9 mouse cellular contexts compared by ENCODE assay signal in genomic region chr6:145860350-145860749, GRCm38 (mm10). TPM values are rescaled to one million over a fixed set of nuclear protein-coding genes. Genes with fewer than 3 reads are reported as not detected.
A peak's percentile ranks its signal among the peaks of the same experiment; 100 is the strongest.
DNase-seq lines count a peak whose midpoint lies in the region; ATAC-seq and TF ChIP-seq lines count a peak whose summit lies in the region.
"Had no signal": no experiment of that assay in that cellular context is flagged by ENCODE, and none has a peak within 500 bp of the region (broad histone marks: within the 10 kb centered on the region; RNA-seq: fewer than 3 reads in every experiment).

No protein-coding gene starts in this region.

- DNase-seq in kidney, postnatal 0 days (ENCODE audit: low spot score) = no peak
- peak; percentile 25 for DNase-seq in CD4-positive helper T cell, adult 2 months (ENCODE audit: low read depth, low spot score)
- DNase-seq in left cerebral cortex, adult 8-10 months (ENCODE audit: low spot score in 2 of 2) = no peak
- no peak for DNase-seq in left cerebral cortex, postnatal 25 days (ENCODE audit: low spot score in 2 of 2)
- DNase-seq: gastrocnemius, postnatal 14 days had no signal

- peaks cover 9% of the 10 kb centered on the region for H3K27me3 ChIP-seq in kidney, postnatal 0 days (ENCODE audit: insufficient read depth, low read length)
- peaks cover 54% of the 10 kb centered on the region for H3K27me3 ChIP-seq in kidney, embryonic 15.5 days
- H3K27me3 ChIP-seq in megakaryocyte, embryonic 14.5 days (replicated peaks) = peaks cover 29% of the 10 kb centered on the region

- no peak overlapping the region for H3K4me3 ChIP-seq in kidney, postnatal 0 days (replicated peaks; ENCODE audit: low read depth, low read length)
- no peak overlapping the region for H3K4me3 ChIP-seq in kidney, embryonic 15.5 days (replicated peaks)
- peak overlapping the region; percentile 24; the same call in 1 of the 2 replicates for H3K4me3 ChIP-seq in bone marrow macrophage, adult 2 months (ENCODE audit: insufficient read depth, low read length)
- H3K4me3 ChIP-seq in megakaryocyte, embryonic 14.5 days (replicated peaks) = peak overlapping the region; percentile 81
- H3K4me3 ChIP-seq: neural tube, embryonic 13.5 days had no signal

- intact Hi-C loops in left cerebral cortex, postnatal 25 days (cut with DNase I) = loop anchor here (10.0 kb wide), 1 partner anchor 714 kb away; the partner anchor contains the start of genes Fgfr1op2 and Ints13

- no peak overlapping the region for H3K27ac ChIP-seq in kidney, postnatal 0 days
- no peak overlapping the region for H3K27ac ChIP-seq in kidney, embryonic 15.5 days
- peak overlapping the region; percentile 61 for H3K27ac ChIP-seq in bone marrow macrophage, adult 2 months (ENCODE audit: insufficient read depth, low read depth, low read length)
- H3K27ac ChIP-seq: neural tube, embryonic 13.5 days had no signal

- peak; percentile 48 for TF ChIP-seq CTCF in kidney, postnatal 0 days (IDR thresholded peaks at IDR 0.05; ENCODE audit: low read depth)
- no peak for TF ChIP-seq CTCF in bone marrow macrophage, adult 2 months (IDR thresholded peaks at IDR 0.05; ENCODE audit: low read depth, low read length)

- H3K9ac ChIP-seq in kidney, postnatal 0 days (ENCODE audit: low read depth, low read length) = no peak overlapping the region
- no peak overlapping the region for H3K9ac ChIP-seq in kidney, embryonic 15.5 days
- H3K9ac ChIP-seq: neural tube, embryonic 13.5 days had no signal

- ATAC-seq in kidney, postnatal 0 days (replicated peaks; ENCODE audit: low FRiP score, low read depth) = no peak
- no peak for ATAC-seq in kidney, embryonic 15.5 days (replicated peaks; ENCODE audit: low FRiP score)

- no peak for TF ChIP-seq POLR2A in bone marrow macrophage, adult 2 months (IDR thresholded peaks at IDR 0.05; ENCODE audit: borderline replicate concordance, low read depth, low read length)

- peaks cover 15% of the 10 kb centered on the region for H3K4me1 ChIP-seq in kidney, postnatal 0 days (replicated peaks; ENCODE audit: insufficient read depth, low read length)
- H3K4me1 ChIP-seq in kidney, embryonic 15.5 days = peaks cover 39% of the 10 kb centered on the region
- H3K4me1 ChIP-seq in bone marrow macrophage, adult 2 months (ENCODE audit: control insufficient read depth, insufficient read depth, low read length) = peaks cover 30% of the 10 kb centered on the region
- peaks cover 89% of the 10 kb centered on the region for H3K4me1 ChIP-seq in megakaryocyte, embryonic 14.5 days

- H3K9me3 ChIP-seq in kidney, postnatal 0 days (replicated peaks; ENCODE audit: low read length) = no peaks in the 10 kb centered on the region
- no peaks in the 10 kb centered on the region for H3K9me3 ChIP-seq in kidney, embryonic 15.5 days (replicated peaks)
- H3K9me3 ChIP-seq in megakaryocyte, embryonic 14.5 days = no peaks in the 10 kb centered on the region
- H3K9me3 ChIP-seq: neural tube, embryonic 13.5 days had no signal

- H3K4me2 ChIP-seq in kidney, postnatal 0 days (ENCODE audit: low read length) = no peak overlapping the region
- no peak overlapping the region for H3K4me2 ChIP-seq in kidney, embryonic 15.5 days
- H3K4me2 ChIP-seq: neural tube, embryonic 13.5 days had no signal

- no peaks in the 10 kb centered on the region for H3K36me3 ChIP-seq in kidney, postnatal 0 days (ENCODE audit: insufficient read depth, low read length)
- no peaks in the 10 kb centered on the region for H3K36me3 ChIP-seq in kidney, embryonic 15.5 days
- peaks cover 21% of the 10 kb centered on the region for H3K36me3 ChIP-seq in megakaryocyte, embryonic 14.5 days (replicated peaks; ENCODE audit: low read length)
- H3K36me3 ChIP-seq: neural tube, embryonic 13.5 days had no signal

- WGBS in kidney, postnatal 0 days = 58% methylated on average over 2 of the region's 2 CpGs
- 34% methylated on average over 2 of the region's 2 CpGs for WGBS in kidney, embryonic 15.5 days

RNA-seq across cellular contexts. Expression of gene Bhlhe41, which starts 5.0 kb away (rescaled TPM):
- polyA plus RNA-seq in kidney, postnatal 0 days (2015; fragmentation: Nextera tagmentation; extraction: Ambion mirVana) = 1.0 and 1.1 TPM in 2 replicates
- polyA plus RNA-seq in kidney, embryonic 15.5 days (2015; fragmentation: Nextera tagmentation; extraction: Ambion mirVana) = 0.96 and 1.5 TPM in 2 replicates
- polyA plus RNA-seq in bone marrow macrophage, adult 2 months (2012; ENCODE audit: insufficient read depth, insufficient read length, missing spikeins) = 40.5 and 50.0 TPM in 2 replicates
- polyA plus RNA-seq in megakaryocyte, embryonic 14.5 days (2012; ENCODE audit: insufficient read depth, low replicate concordance) = 4.1 and 8.5 TPM in 2 replicates
- total RNA-seq in left cerebral cortex, adult 8-10 months (2022) = 10 to 100 TPM; 53.1 to 72.2 (median 64.1) TPM
- 10 to 100 TPM; 20.6 to 30.6 TPM for total RNA-seq in left cerebral cortex, postnatal 25 days (2021)

Comparison
In these comparisons a context has a peak if more than half of its experiments do, and no peak if none do; other contexts are left out.
1. H3K4me3 ChIP-seq: peak in bone marrow macrophage, adult 2 months (single experiment) and megakaryocyte, embryonic 14.5 days (single experiment); none in kidney, postnatal 0 days (single experiment) and kidney, embryonic 15.5 days (single experiment).